Comparison of ENCODE assay signal across 10 mouse cellular contexts in the genomic region with DNA sequence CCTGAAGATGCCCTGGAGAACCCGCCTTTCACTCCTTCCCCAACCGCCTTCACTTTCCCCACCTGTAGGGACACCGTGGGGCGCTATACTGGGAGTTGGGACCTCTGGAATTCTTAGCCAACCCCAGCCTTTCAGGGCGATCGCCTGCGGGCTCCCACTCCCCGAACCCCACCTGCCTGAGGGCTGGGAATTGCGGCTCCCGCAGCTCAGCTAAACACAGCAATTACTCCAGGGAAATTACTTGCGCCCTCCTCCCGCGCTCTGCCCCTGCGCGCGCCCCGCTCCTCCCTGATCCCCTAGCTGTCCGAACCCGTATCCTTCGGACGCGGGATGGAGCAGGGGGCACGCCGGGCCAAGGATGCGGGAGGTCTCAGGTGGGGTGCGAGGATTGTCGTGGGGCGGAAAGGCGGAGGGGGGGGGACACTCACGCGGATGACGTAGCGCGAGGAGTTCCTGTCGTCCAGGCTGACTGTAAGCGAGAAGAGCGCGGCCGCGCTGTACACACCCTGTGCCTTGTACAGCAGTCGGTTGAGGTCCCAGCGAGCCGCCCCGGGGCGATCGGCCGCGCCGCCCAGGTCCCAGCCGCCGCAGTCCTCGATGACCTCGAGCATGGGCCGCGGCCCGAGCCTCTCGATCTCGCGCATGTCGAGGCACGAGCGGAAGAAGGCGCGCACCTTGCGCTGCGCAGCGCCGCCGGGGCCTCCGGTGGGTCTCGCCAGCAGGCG. TPM values are rescaled to one million over a fixed set of nuclear protein-coding genes. Genes with fewer than 3 reads are reported as not detected.
DNase-seq lines count a peak whose midpoint lies in the region; ATAC-seq and TF ChIP-seq lines count a peak whose summit lies in the region.
"Had no signal": no experiment of that assay in that cellular context is flagged by ENCODE, and none has a peak within 500 bp of the region (broad histone marks: within the 10 kb centered on the region; RNA-seq: fewer than 3 reads in every experiment).

No protein-coding gene starts in this region.

- no peak overlapping the region for H3K9ac ChIP-seq in liver, embryonic 11.5 days (ENCODE audit: low read depth, low read length)
- no peak overlapping the region for H3K9ac ChIP-seq in intestine, postnatal 0 days (ENCODE audit: low read depth, low read length)
- peak overlapping the region; percentile 42 for H3K9ac ChIP-seq in neural tube, embryonic 14.5 days (replicated peaks; ENCODE audit: low read depth, low read length)

- DNase-seq in liver, embryonic 11.5 days (ENCODE audit: low spot score): no peak
- no peak for DNase-seq in liver
- DNase-seq in forebrain, embryonic 10.5 days (ENCODE audit: extremely low spot score, low spot score): no peak
- no peak for DNase-seq in layer of hippocampus, postnatal 14 days (ENCODE audit: low spot score in 2 of 2)
- no peak for DNase-seq in layer of hippocampus, postnatal 36 days
- no peak for DNase-seq in adrenal gland, postnatal 10 days

- no peak for TF ChIP-seq CTCF in intestine, postnatal 0 days (IDR thresholded peaks at IDR 0.05; ENCODE audit: low read depth)

- 0 out of 2 replicates have a peak, but pooled peaks cover 2% of the 10 kb centered on the region for H3K4me1 ChIP-seq in liver, embryonic 11.5 days (replicated peaks; ENCODE audit: control insufficient read depth, insufficient read depth, low read length)
- peaks cover 46% of the 10 kb centered on the region for H3K4me1 ChIP-seq in forebrain, embryonic 10.5 days
- H3K4me1 ChIP-seq in intestine, postnatal 0 days (replicated peaks; ENCODE audit: control insufficient read depth, insufficient read depth, low read length): no peaks in the 10 kb centered on the region
- 0 out of 2 replicates have a peak, but pooled peaks cover 6% of the 10 kb centered on the region for H3K4me1 ChIP-seq in neural tube, embryonic 14.5 days (ENCODE audit: control insufficient read depth, insufficient read depth, low read length)

- H3K4me3 ChIP-seq in liver, embryonic 11.5 days (ENCODE audit: low read depth, low read length): peak overlapping the region; percentile 26
- H3K4me3 ChIP-seq in forebrain, embryonic 10.5 days: peak overlapping the region; percentile 42
- H3K4me3 ChIP-seq in intestine, postnatal 0 days (ENCODE audit: low read depth, low read length): peak overlapping the region; percentile 40
- H3K4me3 ChIP-seq in neural tube, embryonic 14.5 days (ENCODE audit: low read depth, low read length): peak overlapping the region; percentile 45

- H3K9me3 ChIP-seq in liver, embryonic 11.5 days (ENCODE audit: control insufficient read depth, low read length): no peaks in the 10 kb centered on the region
- no peaks in the 10 kb centered on the region for H3K9me3 ChIP-seq in forebrain, embryonic 10.5 days
- no peaks in the 10 kb centered on the region for H3K9me3 ChIP-seq in intestine, postnatal 0 days (ENCODE audit: control insufficient read depth)
- no peaks in the 10 kb centered on the region for H3K9me3 ChIP-seq in neural tube, embryonic 14.5 days (ENCODE audit: control insufficient read depth, low read length)

- H3K4me2 ChIP-seq in liver, embryonic 11.5 days: peak overlapping the region; percentile 41
- peak overlapping the region; percentile 59 for H3K4me2 ChIP-seq in intestine, postnatal 0 days (replicated peaks; ENCODE audit: low read depth)
- peak overlapping the region; percentile 66 for H3K4me2 ChIP-seq in neural tube, embryonic 14.5 days (ENCODE audit: low read depth, low read length)

- ATAC-seq in liver, embryonic 11.5 days (replicated peaks; ENCODE audit: low FRiP score): no peak
- ATAC-seq in intestine, postnatal 0 days: no peak
- peak; percentile 22; the same call in 1 of the 2 replicates for ATAC-seq in neural tube, embryonic 14.5 days (ENCODE audit: low read depth)
- ATAC-seq: activated CD4-positive, CD25-positive, alpha-beta regulatory T cell, adult 4 months had no signal

- 2% methylated on average over 72 of the region's 72 CpGs for WGBS in liver, embryonic 11.5 days
- WGBS in forebrain, embryonic 10.5 days: under 1% methylated on average over 72 of the region's 72 CpGs
- 1% methylated on average over 62 of the region's 72 CpGs for WGBS in intestine, postnatal 0 days
- WGBS in neural tube, embryonic 14.5 days: 1% methylated on average over 71 of the region's 72 CpGs

- H3K36me3 ChIP-seq in liver, embryonic 11.5 days (ENCODE audit: control insufficient read depth, insufficient read depth, low read length): no peaks in the 10 kb centered on the region
- H3K36me3 ChIP-seq in forebrain, embryonic 10.5 days (replicated peaks): no peaks in the 10 kb centered on the region
- no peaks in the 10 kb centered on the region for H3K36me3 ChIP-seq in intestine, postnatal 0 days (ENCODE audit: control insufficient read depth, insufficient read depth)
- no peaks in the 10 kb centered on the region for H3K36me3 ChIP-seq in neural tube, embryonic 14.5 days (ENCODE audit: control insufficient read depth, insufficient read depth, low read length)

- no peak overlapping the region for H3K27ac ChIP-seq in liver, embryonic 11.5 days (ENCODE audit: low read depth, low read length)
- no peak overlapping the region for H3K27ac ChIP-seq in forebrain, embryonic 10.5 days
- no peak overlapping the region for H3K27ac ChIP-seq in intestine, postnatal 0 days (ENCODE audit: low read depth, low read length)
- no peak overlapping the region for H3K27ac ChIP-seq in neural tube, embryonic 14.5 days (ENCODE audit: low read depth, low read length)
- H3K27ac ChIP-seq: macrophage had no signal

- peaks cover 91% of the 10 kb centered on the region for H3K27me3 ChIP-seq in liver, embryonic 11.5 days (replicated peaks; ENCODE audit: control insufficient read depth, insufficient read depth, low read length)
- H3K27me3 ChIP-seq in forebrain, embryonic 10.5 days (ENCODE audit: poor library complexity, severe bottlenecking): peaks cover 99% of the 10 kb centered on the region
- H3K27me3 ChIP-seq in intestine, postnatal 0 days (replicated peaks; ENCODE audit: control insufficient read depth, insufficient read depth, low read length): peaks cover 75% of the 10 kb centered on the region
- H3K27me3 ChIP-seq in neural tube, embryonic 14.5 days (ENCODE audit: control insufficient read depth, insufficient read depth, low read length): peaks cover 62% of the 10 kb centered on the region

RNA-seq across cellular contexts. Expression of a gene that starts 2.4 kb away (rescaled TPM):
- 0.18 and 0.48 TPM in 2 replicates for polyA plus RNA-seq in liver, embryonic 11.5 days (2014; fragmentation: Nextera tagmentation; extraction: Ambion mirVana)
- 1.1 and 1.2 TPM in 2 replicates for polyA plus RNA-seq in forebrain, embryonic 10.5 days (2016; fragmentation: Nextera tagmentation; extraction: Ambion mirVana)
- 0.64 and 0.67 TPM in 2 replicates for polyA plus RNA-seq in intestine, postnatal 0 days (2015; fragmentation: Nextera tagmentation; extraction: Ambion mirVana)
- 60.2 and 64.9 TPM in 2 replicates for polyA plus RNA-seq in neural tube, embryonic 14.5 days (2014; fragmentation: Nextera tagmentation; extraction: Ambion mirVana)
- 1 to 10 TPM; 3.6 to 4.4 TPM for total RNA-seq in layer of hippocampus, postnatal 14 days (2021)
- 1 to 10 TPM; 1.3 to 2.4 TPM for total RNA-seq in layer of hippocampus, postnatal 36 days (2021)
- total RNA-seq in adrenal gland, postnatal 10 days (2021): 10 to 100 TPM in 1 of 2 experiments, 1 to 10 TPM in 1; 2.4 to 10.1 TPM
- polyA plus RNA-seq: macrophage had no signal

RNA-seq across cellular contexts. Expression of a gene that starts 29.2 kb away (rescaled TPM):
- polyA plus RNA-seq in liver, embryonic 11.5 days (2014; fragmentation: Nextera tagmentation; extraction: Ambion mirVana): not detected in 2 replicates
- polyA plus RNA-seq in forebrain, embryonic 10.5 days (2016; fragmentation: Nextera tagmentation; extraction: Ambion mirVana): not detected in 2 replicates
- 2.7 and 3.6 TPM in 2 replicates for polyA plus RNA-seq in intestine, postnatal 0 days (2015; fragmentation: Nextera tagmentation; extraction: Ambion mirVana)
- polyA plus RNA-seq in neural tube, embryonic 14.5 days (2014; fragmentation: Nextera tagmentation; extraction: Ambion mirVana): not detected in 2 replicates
- not detected for total RNA-seq in layer of hippocampus, postnatal 14 days (2021)
- total RNA-seq in layer of hippocampus, postnatal 36 days (2021): not detected
- not detected for total RNA-seq in adrenal gland, postnatal 10 days (2021)
- polyA plus RNA-seq: activated CD4-positive, CD25-positive, alpha-beta regulatory T cell, adult 4 months; macrophage had no signal

RNA-seq across cellular contexts. Expression of a gene that starts 29.2 kb away (rescaled TPM):
- not detected in 2 replicates for polyA plus RNA-seq in liver, embryonic 11.5 days (2014; fragmentation: Nextera tagmentation; extraction: Ambion mirVana)
- polyA plus RNA-seq in forebrain, embryonic 10.5 days (2016; fragmentation: Nextera tagmentation; extraction: Ambion mirVana): not detected in 2 replicates
- polyA plus RNA-seq in intestine, postnatal 0 days (2015; fragmentation: Nextera tagmentation; extraction: Ambion mirVana): not detected in 2 replicates
- polyA plus RNA-seq in neural tube, embryonic 14.5 days (2014; fragmentation: Nextera tagmentation; extraction: Ambion mirVana): 0.46 and 6.1 TPM in 2 replicates
- under 1 TPM; 0.62 to 0.91 TPM for total RNA-seq in layer of hippocampus, postnatal 14 days (2021)
- total RNA-seq in layer of hippocampus, postnatal 36 days (2021): under 1 TPM in 1 of 2 experiments, not detected in 1; 0.15 TPM
- total RNA-seq in adrenal gland, postnatal 10 days (2021): not detected
- polyA plus RNA-seq: activated CD4-positive, CD25-positive, alpha-beta regulatory T cell, adult 4 months; macrophage had no signal

RNA-seq across cellular contexts. Expression of a gene that starts 36.5 kb away (rescaled TPM):
- 0.08 TPM in 1 of 2 replicates, not detected in the other for polyA plus RNA-seq in liver, embryonic 11.5 days (2014; fragmentation: Nextera tagmentation; extraction: Ambion mirVana)
- polyA plus RNA-seq in forebrain, embryonic 10.5 days (2016; fragmentation: Nextera tagmentation; extraction: Ambion mirVana): not detected in 2 replicates
- not detected in 2 replicates for polyA plus RNA-seq in intestine, postnatal 0 days (2015; fragmentation: Nextera tagmentation; extraction: Ambion mirVana)
- not detected in 2 replicates for polyA plus RNA-seq in neural tube, embryonic 14.5 days (2014; fragmentation: Nextera tagmentation; extraction: Ambion mirVana)
- not detected for total RNA-seq in layer of hippocampus, postnatal 14 days (2021)
- total RNA-seq in layer of hippocampus, postnatal 36 days (2021): not detected
- under 1 TPM; 0.27 to 0.97 TPM for total RNA-seq in adrenal gland, postnatal 10 days (2021)
- polyA plus RNA-seq: activated CD4-positive, CD25-positive, alpha-beta regulatory T cell, adult 4 months; macrophage had no signal

RNA-seq across cellular contexts. Expression of a gene that starts 50.5 kb away (rescaled TPM):
- polyA plus RNA-seq in liver, embryonic 11.5 days (2014; fragmentation: Nextera tagmentation; extraction: Ambion mirVana): 0.55 and 0.62 TPM in 2 replicates
- 0.36 TPM in 1 of 2 replicates, not detected in the other for polyA plus RNA-seq in forebrain, embryonic 10.5 days (2016; fragmentation: Nextera tagmentation; extraction: Ambion mirVana)
- polyA plus RNA-seq in intestine, postnatal 0 days (2015; fragmentation: Nextera tagmentation; extraction: Ambion mirVana): not detected in 2 replicates
- not detected in 2 replicates for polyA plus RNA-seq in neural tube, embryonic 14.5 days (2014; fragmentation: Nextera tagmentation; extraction: Ambion mirVana)
- total RNA-seq in layer of hippocampus, postnatal 14 days (2021): not detected
- total RNA-seq in layer of hippocampus, postnatal 36 days (2021): not detected
- total RNA-seq in adrenal gland, postnatal 10 days (2021): under 1 TPM in 1 of 2 experiments, not detected in 1; 0.30 TPM
- polyA plus RNA-seq: activated CD4-positive, CD25-positive, alpha-beta regulatory T cell, adult 4 months had no signal

Comparison
In these comparisons a context has a peak if more than half of its experiments do, and no peak if none do; other contexts are left out.
1. RNA of a gene that starts 2.4 kb away (polyA plus RNA-seq): 60.2 to 64.9 TPM in neural tube, embryonic 14.5 days; 1.1 to 1.2 TPM in forebrain, embryonic 10.5 days, 0.64 to 0.67 TPM in intestine, postnatal 0 days and 0.18 to 0.48 TPM in liver, embryonic 11.5 days; every median in the first group is over 10 times any median in the second.
2. Peak in every context shown above with its lines, with median percentiles within 50 percentile points of each other: H3K4me2 ChIP-seq and H3K4me3 ChIP-seq.